9 mouse cellular contexts compared by ENCODE assay signal in genomic region chr5:31199893-31200292, GRCm38 (mm10). TPM values are rescaled to one million over a fixed set of nuclear protein-coding genes. Genes with fewer than 3 reads are reported as not detected.
DNase-seq lines count a peak whose midpoint lies in the region; ATAC-seq and TF ChIP-seq lines count a peak whose summit lies in the region.
"Had no signal": no experiment of that assay in that cellular context is flagged by ENCODE, and none has a peak within 500 bp of the region (broad histone marks: within the 10 kb centered on the region; RNA-seq: fewer than 3 reads in every experiment).

No protein-coding gene starts in this region.

- no peak for DNase-seq in cerebellum, adult 2 months
- no peak for DNase-seq in cerebellum, postnatal 36 days
- DNase-seq in layer of hippocampus, adult 9-11 months: peak; percentile 48
- DNase-seq in layer of hippocampus, postnatal 14 days (ENCODE audit: low spot score in 2 of 2): no peak
- peak; percentile 52 for DNase-seq in NIH3T3 (ENCODE audit: low read depth)
- DNase-seq in liver, postnatal 0 days: peak; percentile 39
- no peak for DNase-seq in urinary bladder, postnatal 14 days (ENCODE audit: low spot score)
- DNase-seq in left cerebral cortex, postnatal 14 days (ENCODE audit: low spot score in 2 of 2): no peak

- ATAC-seq in liver, postnatal 0 days: no peak

- peaks cover 3% of the 10 kb centered on the region; the same call in 1 of the 2 replicates for H3K9me3 ChIP-seq in liver, postnatal 0 days (ENCODE audit: low read length)

- no peaks in the 10 kb centered on the region for H3K27me3 ChIP-seq in cerebellum, adult 2 months (ENCODE audit: control insufficient read depth, insufficient read depth, low read length)
- no peaks in the 10 kb centered on the region for H3K27me3 ChIP-seq in liver, postnatal 0 days (ENCODE audit: insufficient read depth, low read length)
- H3K27me3 ChIP-seq: embryonic facial prominence, embryonic 15.5 days had no signal

- no peak overlapping the region for H3K27ac ChIP-seq in cerebellum, adult 2 months (ENCODE audit: insufficient read depth, low read length)
- H3K27ac ChIP-seq in liver, postnatal 0 days (ENCODE audit: low read depth): no peak overlapping the region
- H3K27ac ChIP-seq: embryonic facial prominence, embryonic 15.5 days had no signal

- no peak overlapping the region for H3K9ac ChIP-seq in liver, postnatal 0 days (replicated peaks)
- H3K9ac ChIP-seq: embryonic facial prominence, embryonic 15.5 days had no signal

- TF ChIP-seq POLR2A in cerebellum, adult 2 months (IDR thresholded peaks at IDR 0.05; ENCODE audit: borderline replicate concordance, insufficient read depth, low read length): no peak

- 0 out of 2 replicates have a peak, but pooled peaks have one; percentile 5 for TF ChIP-seq CTCF in cerebellum, adult 2 months (IDR thresholded peaks at IDR 0.05; ENCODE audit: borderline replicate concordance, insufficient read depth, low read depth, low read length)
- peak; percentile 39 for TF ChIP-seq CTCF in liver, postnatal 0 days (IDR thresholded peaks at IDR 0.05; ENCODE audit: low read depth)

- intact Hi-C loops in left cerebral cortex, postnatal 14 days (cut with DNase I): loop anchor here (10.0 kb wide), 1 partner anchor 245 kb away; no protein-coding TSS in a partner anchor

- no peak overlapping the region for H3K4me2 ChIP-seq in liver, postnatal 0 days (ENCODE audit: low read depth, low read length)

- TF ChIP-seq EP300 in liver, postnatal 0 days (IDR thresholded peaks at IDR 0.05; ENCODE audit: low read depth): no peak

- H3K4me3 ChIP-seq in cerebellum, adult 2 months (replicated peaks; ENCODE audit: insufficient read depth, low read depth, low read length): no peak overlapping the region
- no peak overlapping the region for H3K4me3 ChIP-seq in liver, postnatal 0 days (ENCODE audit: low read depth, low read length)

- peaks cover 78% of the 10 kb centered on the region for H3K36me3 ChIP-seq in liver, postnatal 0 days (replicated peaks; ENCODE audit: insufficient read depth, low read length)

- H3K4me1 ChIP-seq in cerebellum, adult 2 months (ENCODE audit: control insufficient read depth, insufficient read depth, low read length): no peaks in the 10 kb centered on the region
- peaks cover 21% of the 10 kb centered on the region for H3K4me1 ChIP-seq in liver, postnatal 0 days (ENCODE audit: insufficient read depth)

- WGBS in cerebellum, adult 2 months: 49% methylated on average over 9 of the region's 9 CpGs
- WGBS in liver, postnatal 0 days (ENCODE audit: insufficient replicate concordance): 83% methylated on average over 9 of the region's 9 CpGs

RNA-seq across cellular contexts. Expression of gene Zfp513, which starts 2.2 kb away (rescaled TPM):
- polyA plus RNA-seq in cerebellum, adult 2 months (2012; rRNA removed): 44.5 and 45.4 TPM in 2 replicates
- 10 to 100 TPM; 25.5 to 31.3 TPM for total RNA-seq in layer of hippocampus, postnatal 14 days (2021)
- 2.9 TPM in 2 replicates for polyA plus RNA-seq in liver, postnatal 0 days (2015; fragmentation: Nextera tagmentation; extraction: Ambion mirVana)
- total RNA-seq in left cerebral cortex, postnatal 14 days (2021): 10 to 100 TPM; 27.2 to 31.1 TPM

RNA-seq across cellular contexts. Expression of gene Eif2b4, which starts 6.7 kb away (rescaled TPM):
- polyA plus RNA-seq in cerebellum, adult 2 months (2012; rRNA removed): 87.1 and 93.7 TPM in 2 replicates
- 10 to 100 TPM; 48.1 to 55.2 TPM for total RNA-seq in layer of hippocampus, postnatal 14 days (2021)
- 35.5 and 36.8 TPM in 2 replicates for polyA plus RNA-seq in liver, postnatal 0 days (2015; fragmentation: Nextera tagmentation; extraction: Ambion mirVana)
- total RNA-seq in left cerebral cortex, postnatal 14 days (2021): 10 to 100 TPM; 39.5 to 49.2 TPM

RNA-seq across cellular contexts. Expression of gene Snx17, which starts 6.9 kb away (rescaled TPM):
- polyA plus RNA-seq in cerebellum, adult 2 months (2012; rRNA removed): 124 and 125 TPM in 2 replicates
- total RNA-seq in layer of hippocampus, postnatal 14 days (2021): 10 to 100 TPM; 79.5 to 80.3 TPM
- polyA plus RNA-seq in liver, postnatal 0 days (2015; fragmentation: Nextera tagmentation; extraction: Ambion mirVana): 29.4 and 29.9 TPM in 2 replicates
- 10 to 100 TPM; 72.2 to 77.1 TPM for total RNA-seq in left cerebral cortex, postnatal 14 days (2021)

RNA-seq across cellular contexts. Expression of gene Gtf3c2, which starts 19.9 kb away (rescaled TPM):
- 94.6 and 100 TPM in 2 replicates for polyA plus RNA-seq in cerebellum, adult 2 months (2012; rRNA removed)
- total RNA-seq in layer of hippocampus, postnatal 14 days (2021): 10 to 100 TPM; 61.2 to 64.7 TPM
- polyA plus RNA-seq in liver, postnatal 0 days (2015; fragmentation: Nextera tagmentation; extraction: Ambion mirVana): 15.0 and 16.8 TPM in 2 replicates
- 10 to 100 TPM; 54.9 to 57.2 TPM for total RNA-seq in left cerebral cortex, postnatal 14 days (2021)

RNA-seq across cellular contexts. Expression of gene Gm29609, which starts 20.2 kb away (rescaled TPM):
- polyA plus RNA-seq in cerebellum, adult 2 months (2012; rRNA removed): 3.9 and 4.1 TPM in 2 replicates
- 1 to 10 TPM; 1.2 to 4.2 TPM for total RNA-seq in layer of hippocampus, postnatal 14 days (2021)
- 0.21 and 0.59 TPM in 2 replicates for polyA plus RNA-seq in liver, postnatal 0 days (2015; fragmentation: Nextera tagmentation; extraction: Ambion mirVana)
- total RNA-seq in left cerebral cortex, postnatal 14 days (2021): 1 to 10 TPM; 3.3 TPM

Comparison
In these comparisons a context has a peak if more than half of its experiments do, and no peak if none do; other contexts are left out.
1. DNase-seq: peak in layer of hippocampus, adult 9-11 months (single experiment), NIH3T3 (single experiment) and liver, postnatal 0 days (single experiment); none in cerebellum, adult 2 months (0 of 2), cerebellum, postnatal 36 days (0 of 2), layer of hippocampus, postnatal 14 days (0 of 2), urinary bladder, postnatal 14 days (single experiment) and left cerebral cortex, postnatal 14 days (0 of 2).